Mouse (Mus musculus): Measurements from ENCODE around the gene Copz1.

The Copz1 gene

DNA sequence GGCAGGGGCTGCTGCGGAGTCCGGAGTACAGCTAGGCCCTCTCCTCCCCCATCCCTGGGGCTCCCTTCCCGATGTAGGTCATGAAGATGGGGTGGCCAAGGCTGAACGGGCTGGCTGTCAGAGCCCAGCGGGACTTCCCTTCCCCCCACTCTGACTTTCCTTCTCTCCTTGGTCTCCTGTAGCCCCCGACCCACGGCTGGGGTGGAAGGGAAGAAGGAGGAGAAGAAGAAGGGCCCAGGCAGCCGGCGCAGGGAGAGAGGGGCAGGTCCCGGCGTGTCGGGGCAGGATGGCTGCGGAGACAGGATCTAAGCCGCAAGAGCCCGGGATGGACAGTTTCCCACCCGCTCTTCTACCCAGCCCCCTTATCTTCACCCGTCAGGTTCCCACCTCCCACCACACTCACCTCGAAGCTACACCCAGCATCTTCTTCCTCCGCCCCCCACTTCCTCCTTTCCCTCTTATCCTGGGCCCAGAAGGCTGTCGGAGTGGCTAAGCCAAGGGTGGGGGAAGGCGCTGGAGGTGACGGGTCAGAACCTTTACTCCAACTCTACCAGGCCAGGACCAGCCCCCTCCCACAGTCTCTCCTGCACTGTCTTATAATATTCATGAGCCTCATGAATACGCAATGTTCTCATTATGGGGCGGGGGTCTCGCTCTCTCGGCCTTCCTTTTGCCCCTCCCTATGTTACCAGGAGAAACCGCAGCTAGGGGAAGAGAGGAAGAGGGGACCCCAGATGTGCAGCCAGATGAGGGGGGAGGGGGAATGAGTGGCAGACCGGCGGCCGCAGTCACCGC lies 66.8 kb downstream of the Copz1 start:
- no peak for DNase-seq (ENCODE audit: low spot score)

- DNase-seq (ENCODE audit: low spot score): no peak
Observed at GRCm38 (mm10) chr15:103339961-103340337, 67.4 kb downstream of the Copz1 start, which contains the start of gene Zfp385a. Zfp385a (minus strand) TSS chr15:103340093.

DNA sequence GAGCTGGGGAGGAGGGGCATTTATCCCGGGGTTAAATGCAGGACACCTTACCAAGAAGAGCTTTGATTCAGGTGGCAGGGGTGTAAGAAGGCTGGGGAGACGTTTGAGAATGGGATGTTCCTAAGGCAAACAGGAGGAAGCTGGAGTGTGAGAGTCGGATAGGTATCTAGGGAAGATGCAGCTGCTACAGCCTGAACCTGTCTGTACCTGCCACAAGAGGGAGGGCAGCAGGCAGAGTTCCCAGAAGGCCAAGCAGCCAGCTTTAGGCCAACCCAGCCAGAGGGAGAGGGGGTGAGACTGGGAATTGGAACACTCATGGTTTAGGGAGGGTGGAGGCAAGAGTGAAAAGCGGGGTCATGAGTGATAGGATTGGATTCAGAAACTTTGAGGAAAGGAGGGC lies 68.3 kb downstream of the Copz1 start:
- DNase-seq (ENCODE audit: low spot score): no peak

DNA sequence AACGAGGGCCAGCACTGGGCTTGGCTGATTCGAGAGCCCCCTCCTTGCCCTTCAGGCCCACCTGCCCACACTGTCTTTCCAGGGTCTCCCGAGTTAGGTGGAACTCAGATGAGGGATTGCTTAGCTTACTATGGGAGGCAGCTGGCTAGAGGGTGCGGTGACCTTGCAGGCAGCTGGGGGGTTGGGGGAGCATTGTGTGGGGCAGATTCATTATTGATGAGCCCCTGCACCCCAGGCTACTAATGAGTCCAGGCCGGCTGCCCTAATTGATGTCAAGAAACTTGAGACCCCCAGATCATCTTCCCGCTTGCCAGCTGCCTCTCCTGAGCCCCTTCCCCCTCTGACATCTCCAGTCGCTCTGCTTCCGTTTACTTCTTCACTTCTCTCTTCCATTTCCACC lies 69.0 kb downstream of the Copz1 start:
- DNase-seq (ENCODE audit: low spot score): no peak

- DNase-seq (ENCODE audit: low spot score): peak; percentile 79
Observed at GRCm38 (mm10) chr15:103342415-103342814, 69.9 kb downstream of the Copz1 start.

GRCm38 (mm10) chr15:103343008-103343407 lies 70.5 kb downstream of the Copz1 start:
- no peak for DNase-seq (ENCODE audit: low spot score)

DNA sequence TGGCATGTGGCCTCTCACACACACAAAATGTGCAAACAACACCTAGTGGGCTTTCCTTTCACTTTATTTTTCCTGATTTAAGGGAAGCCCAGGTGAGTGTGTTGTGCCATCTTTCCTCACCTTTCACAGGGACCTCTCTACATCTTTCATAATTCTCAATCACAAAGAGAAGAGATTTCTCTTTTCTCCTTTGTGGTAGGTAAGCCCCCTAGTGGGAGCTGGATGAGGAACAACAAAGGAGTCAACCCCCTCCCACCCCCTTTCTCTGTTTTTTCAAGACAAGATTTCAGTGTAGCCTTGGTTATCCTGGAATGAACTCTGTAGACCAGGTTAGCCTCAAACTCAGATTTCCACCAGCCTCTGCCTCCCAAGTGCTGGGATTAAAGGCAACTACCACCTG lies 71.0 kb downstream of the Copz1 start:
- DNase-seq (ENCODE audit: low spot score): no peak

GRCm38 (mm10) chr15:103345789-103346188 lies 73.3 kb downstream of the Copz1 start:
- no peak for DNase-seq (ENCODE audit: low spot score)

- no peak for DNase-seq (ENCODE audit: low spot score)
Observed at GRCm38 (mm10) chr15:103347275-103347684, 74.8 kb downstream of the Copz1 start.

Measured in layer of hippocampus, adult 9-10 months (tissue).